In the genomic region with DNA sequence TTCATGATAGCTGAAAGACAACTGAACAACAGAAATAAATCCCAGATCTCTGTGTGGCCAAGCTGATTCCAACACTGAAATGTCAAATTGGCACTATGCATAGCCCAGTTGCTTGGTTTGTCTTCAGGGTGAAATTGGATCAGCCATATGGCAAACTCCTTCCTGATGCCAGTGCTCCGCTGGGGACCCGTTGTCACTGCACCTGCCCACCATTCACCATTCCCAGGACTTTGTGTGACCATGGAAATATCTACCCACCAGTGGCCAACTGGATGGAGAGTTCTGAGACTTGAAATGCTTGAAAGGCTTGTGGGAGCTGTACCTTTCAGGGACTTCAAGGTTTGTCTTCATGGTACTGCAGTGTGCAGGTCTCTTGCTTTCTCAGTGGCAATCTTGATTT, we compare ENCODE assay signal across 15 mouse cellular contexts.
DNase-seq lines count a peak whose midpoint lies in the region.
"Had no signal": no experiment of that assay in that cellular context is flagged by ENCODE, and none has a peak within 500 bp of the region (broad histone marks: within the 10 kb centered on the region; RNA-seq: fewer than 3 reads in every experiment).

No protein-coding gene starts in this region.

- peak; percentile 78 for DNase-seq in left cerebral cortex, postnatal 4 days
- no peak for DNase-seq in left cerebral cortex, adult 8-10 months (ENCODE audit: low spot score in 2 of 2)
- DNase-seq in cerebellum, adult 11-12 months, result peak; percentile 93
- DNase-seq in cerebellum, adult 9-11 months, result peak; percentile 94
- DNase-seq in layer of hippocampus, postnatal 25 days (ENCODE audit: extremely low spot score in 1 of 2, low spot score in 1 of 2), result no peak
- DNase-seq in adrenal gland, postnatal 4 days (ENCODE audit: low spot score in 2 of 2), result no peak
- DNase-seq in adrenal gland, postnatal 14 days, result no peak
- DNase-seq: adrenal gland, postnatal 25 days; gastrocnemius, postnatal 14 days; heart, adult 18-20 months; kidney, adult 8-10 months; kidney, postnatal 4 days; liver, embryonic 13.5 days; lung, adult 18-20 months; lung, postnatal 4 days had no signal

- intact Hi-C loops in left cerebral cortex, postnatal 4 days (cut with DNase I), result no loop called here

Comparison
In these comparisons a context has a peak if more than half of its experiments do, and no peak if none do; other contexts are left out.
1. DNase-seq: peak in left cerebral cortex, postnatal 4 days (single experiment), cerebellum, adult 11-12 months (single experiment) and cerebellum, adult 9-11 months (single experiment); none in left cerebral cortex, adult 8-10 months (0 of 2), layer of hippocampus, postnatal 25 days (0 of 2), adrenal gland, postnatal 4 days (0 of 2) and adrenal gland, postnatal 14 days (single experiment).